Mouse (Mus musculus) heart, adult 2 months (tissue): ENCODE results near the gene Robo1.

Experiments
- CTCF ChIP-seq: fragments of 200-600 bp; IDR thresholded peaks from 2 replicates; pipeline ENCODE4 v1.8.1; 2022; ENCODE audit warnings: antibody characterized with exemption, mild to moderate bottlenecking, moderate library complexity
- POLR2A ChIP-seq: fragments of 200-500 bp; IDR thresholded peaks from 2 replicates; pipeline ENCODE4 v1.6.1; 2011; ENCODE audit warnings: mild to moderate bottlenecking, low read depth, low read length, control low read depth; ENCODE audit not compliant: insufficient read depth

DNA sequence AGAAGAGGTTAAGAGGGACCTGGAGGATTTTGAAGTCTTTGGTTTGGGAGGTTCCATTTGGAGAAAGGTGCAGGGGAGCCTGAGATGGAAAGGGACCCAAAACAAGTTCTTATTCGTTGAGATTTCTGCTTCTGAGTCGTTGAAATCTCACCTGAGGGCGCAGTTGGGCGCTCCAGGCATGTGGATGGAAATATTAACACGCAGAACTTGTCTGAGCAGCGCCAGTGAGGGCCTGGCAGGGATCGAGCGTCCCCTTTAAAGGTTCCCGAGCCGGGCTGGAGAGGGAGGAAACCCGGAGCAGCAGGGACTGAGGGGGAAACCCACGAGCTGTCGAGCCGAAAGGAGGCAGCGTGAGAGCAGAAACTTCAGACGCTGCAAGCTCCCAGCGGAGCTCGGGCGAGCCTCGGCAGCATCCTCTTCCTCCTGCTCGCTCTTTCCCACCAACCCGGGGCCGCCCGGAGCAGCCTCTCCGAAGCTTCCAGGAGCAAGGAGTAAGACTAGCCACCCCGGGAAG lies 354.8 kb downstream of the Robo1 start:
- TF ChIP-seq POLR2A (peak; percentile 53), CTCF (no peak)
